Mouse (Mus musculus) cerebral cortex, adult 2 months (tissue): ENCODE measurements around the gene Snph.

Experiments
- WGBS: fragments of 180-500 bp; shearing (Covaris S2); methylation state at CpG from one replicate; pipeline ENCODE4 v1.1.7; 2018; 5-methylcytosine and 5-hydroxymethylcytosine counted together

The Snph gene

GRCm38 (mm10) chr2:151543063-151543895 lies 89.1 kb downstream of the Snph start:
- WGBS, result 1% methylated on average over 21 of the region's 21 CpGs

GRCm38 (mm10) chr2:151542323-151543062 lies 89.9 kb downstream of the Snph start, which contains the start of gene Fkbp1a:
Gene Fkbp1a, plus strand, starts transcription at chr2:151542483.
- WGBS, result under 1% methylated on average over 83 of the region's 93 CpGs
